Mouse (Mus musculus) c-Kit-positive CD71-positive TER-119-negative erythroid progenitor cells, embryonic 14.5 days (primary cell): ENCODE results near the gene Setd1b.
A peak's percentile ranks its signal among the peaks of the same experiment; 100 is the strongest.

Source experiments
- DNase-seq: peaks from one replicate; pipeline ENCODE4 v3.0.0-alpha.2; 2013; ENCODE audit warnings: low read depth

Setd1b gene

GRCm38 (mm10) chr5:123142161-123143157, at the start of gene Setd1b:
Gene Setd1b, plus strand, starts transcription at chr5:123142193.
- DNase-seq: no peak

- peak; percentile 82 for DNase-seq
Observed at GRCm38 (mm10) chr5:123093077-123093633, 48.8 kb upstream of the Setd1b start.

GRCm38 (mm10) chr5:123094238-123094991, 47.6 kb upstream of the Setd1b start:
- peak; percentile 84 for DNase-seq

- DNase-seq: no peak
Observed at GRCm38 (mm10) chr5:123096299-123096698, 45.7 kb upstream of the Setd1b start.

GRCm38 (mm10) chr5:123098487-123098886, 43.5 kb upstream of the Setd1b start:
- no peak for DNase-seq

GRCm38 (mm10) chr5:123102376-123102775, 39.6 kb upstream of the Setd1b start:
- no peak for DNase-seq

- DNase-seq: no peak
Observed at GRCm38 (mm10) chr5:123103556-123103955, 38.4 kb upstream of the Setd1b start.

- DNase-seq: no peak
Observed at GRCm38 (mm10) chr5:123104769-123105168, 37.2 kb upstream of the Setd1b start.

GRCm38 (mm10) chr5:123109452-123110203, 32.4 kb upstream of the Setd1b start:
- no peak for DNase-seq

- DNase-seq: no peak
Observed at GRCm38 (mm10) chr5:123110296-123110721, 31.7 kb upstream of the Setd1b start.

GRCm38 (mm10) chr5:123114109-123114508, 27.9 kb upstream of the Setd1b start:
- DNase-seq: no peak

- DNase-seq: no peak
Observed at GRCm38 (mm10) chr5:123114924-123115323, 27.1 kb upstream of the Setd1b start.

- DNase-seq: no peak
Observed at GRCm38 (mm10) chr5:123116080-123116479, 25.9 kb upstream of the Setd1b start.

GRCm38 (mm10) chr5:123117257-123117656, 24.7 kb upstream of the Setd1b start:
- DNase-seq: peak; percentile 63

GRCm38 (mm10) chr5:123117773-123118172, 24.2 kb upstream of the Setd1b start:
- no peak for DNase-seq

GRCm38 (mm10) chr5:123118826-123119225, 23.2 kb upstream of the Setd1b start:
- no peak for DNase-seq

- no peak for DNase-seq
Observed at GRCm38 (mm10) chr5:123120624-123121215, 21.3 kb upstream of the Setd1b start.

GRCm38 (mm10) chr5:123122181-123122580, 19.8 kb upstream of the Setd1b start:
- no peak for DNase-seq

- no peak for DNase-seq
Observed at GRCm38 (mm10) chr5:123125105-123125504, 16.9 kb upstream of the Setd1b start.

GRCm38 (mm10) chr5:123125638-123126406, 16.2 kb upstream of the Setd1b start:
- DNase-seq: no peak
